31 mouse cellular contexts compared by ENCODE assay signal in the genomic region with DNA sequence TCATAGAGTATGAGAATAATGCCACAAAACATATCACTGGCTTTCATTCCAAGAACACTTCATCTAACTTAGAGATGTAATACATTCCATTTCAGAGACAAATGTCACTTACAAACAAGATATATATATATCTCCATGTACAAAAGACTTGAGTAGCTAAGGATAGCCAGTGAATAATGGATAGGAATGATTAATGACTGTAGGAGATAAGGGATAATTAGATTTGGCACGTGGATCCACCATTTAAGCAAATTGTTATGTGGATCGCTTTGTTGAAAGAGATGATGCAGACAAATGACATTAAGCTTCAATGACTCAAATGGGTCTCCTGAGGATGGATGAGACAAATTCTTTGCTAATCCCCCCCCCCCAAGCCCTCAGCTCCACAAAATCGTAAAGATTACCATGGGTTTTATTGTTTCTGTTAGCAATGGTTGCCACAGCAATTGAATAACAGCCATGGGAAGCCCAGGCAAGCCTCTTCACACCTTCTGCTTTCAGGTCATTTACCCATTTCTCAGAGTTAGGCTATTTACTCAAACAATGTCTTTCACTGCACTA. TPM values are rescaled to one million over a fixed set of nuclear protein-coding genes. Genes with fewer than 3 reads are reported as not detected.
DNase-seq lines count a peak whose midpoint lies in the region; ATAC-seq and TF ChIP-seq lines count a peak whose summit lies in the region.
"Had no signal": no experiment of that assay in that cellular context is flagged by ENCODE, and none has a peak within 500 bp of the region (broad histone marks: within the 10 kb centered on the region; RNA-seq: fewer than 3 reads in every experiment).

No protein-coding gene starts in this region.

- no peak overlapping the region for H3K27ac ChIP-seq in hindbrain, embryonic 11.5 days (ENCODE audit: low read depth, low read length)
- no peak overlapping the region for H3K27ac ChIP-seq in hindbrain, embryonic 10.5 days
- no peak overlapping the region for H3K27ac ChIP-seq in midbrain, embryonic 14.5 days (replicated peaks; ENCODE audit: low read depth, low read length)
- no peak overlapping the region for H3K27ac ChIP-seq in midbrain, postnatal 0 days (ENCODE audit: low read depth, low read length)
- 0 out of 2 replicates have a peak overlapping the region, but pooled peaks have one; percentile 33 for H3K27ac ChIP-seq in neural tube, embryonic 13.5 days (replicated peaks)
- no peak overlapping the region for H3K27ac ChIP-seq in thymus, adult 2 months (ENCODE audit: control insufficient read depth, insufficient read depth, low read length)
- H3K27ac ChIP-seq: embryonic facial prominence, embryonic 10.5 days; embryonic facial prominence, embryonic 13.5 days; forebrain, embryonic 12.5 days; forebrain, embryonic 15.5 days; heart, embryonic 15.5 days; hindbrain, embryonic 15.5 days had no signal

- no peaks in the 10 kb centered on the region for H3K4me1 ChIP-seq in hindbrain, embryonic 11.5 days (replicated peaks; ENCODE audit: control insufficient read depth, insufficient read depth, low read length)
- H3K4me1 ChIP-seq in hindbrain, embryonic 10.5 days (replicated peaks): no peaks in the 10 kb centered on the region
- no peaks in the 10 kb centered on the region for H3K4me1 ChIP-seq in midbrain, embryonic 14.5 days (ENCODE audit: control insufficient read depth, insufficient read depth, low read length)
- H3K4me1 ChIP-seq in midbrain, postnatal 0 days (ENCODE audit: insufficient read depth, low read length): no peaks in the 10 kb centered on the region
- H3K4me1 ChIP-seq in neural tube, embryonic 13.5 days (replicated peaks): no peaks in the 10 kb centered on the region
- H3K4me1 ChIP-seq in thymus, adult 2 months (replicated peaks; ENCODE audit: control insufficient read depth, insufficient read depth, low read length): no peaks in the 10 kb centered on the region
- H3K4me1 ChIP-seq: embryonic facial prominence, embryonic 10.5 days; embryonic facial prominence, embryonic 13.5 days; forebrain, embryonic 12.5 days; forebrain, embryonic 15.5 days; heart, embryonic 12.5 days; heart, embryonic 15.5 days; hindbrain, embryonic 15.5 days had no signal

- no peak for TF ChIP-seq CTCF in midbrain, postnatal 0 days (IDR thresholded peaks at IDR 0.05)
- no peak for TF ChIP-seq CTCF in brain, embryonic 14.5 days (IDR thresholded peaks at IDR 0.05; ENCODE audit: borderline replicate concordance, extremely low read depth, insufficient read depth, insufficient read length)
- no peak for TF ChIP-seq CTCF in thymus, adult 2 months (IDR thresholded peaks at IDR 0.05; ENCODE audit: borderline replicate concordance, control insufficient read depth, extremely low read depth, insufficient read depth, low read length, poor library complexity)

- WGBS in hindbrain, embryonic 11.5 days: 47% methylated on average over 3 of the region's 3 CpGs
- WGBS in hindbrain, embryonic 10.5 days: 55% methylated on average over 3 of the region's 3 CpGs
- WGBS in midbrain, embryonic 14.5 days: 33% methylated on average over 3 of the region's 3 CpGs
- WGBS in midbrain, postnatal 0 days: 32% methylated on average over 3 of the region's 3 CpGs
- WGBS in neural tube, embryonic 13.5 days: 13% methylated on average over 3 of the region's 3 CpGs
- WGBS in thymus, adult 2 months: 57% methylated on average over 3 of the region's 3 CpGs

- no peak for TF ChIP-seq POLR2A in brain, embryonic 14.5 days (IDR thresholded peaks at IDR 0.05; ENCODE audit: borderline replicate concordance, extremely low read depth, insufficient read depth, insufficient read length, poor library complexity, severe bottlenecking)
- TF ChIP-seq POLR2A in thymus, adult 2 months (IDR thresholded peaks at IDR 0.05; ENCODE audit: control insufficient read depth, extremely low read depth, insufficient read depth, low read length, poor library complexity): no peak

- no peaks in the 10 kb centered on the region for H3K27me3 ChIP-seq in hindbrain, embryonic 11.5 days (ENCODE audit: control insufficient read depth, insufficient read depth, low read length)
- H3K27me3 ChIP-seq in hindbrain, embryonic 10.5 days (ENCODE audit: insufficient read depth, poor library complexity, severe bottlenecking): no peaks in the 10 kb centered on the region
- no peaks in the 10 kb centered on the region for H3K27me3 ChIP-seq in midbrain, embryonic 14.5 days (ENCODE audit: control insufficient read depth, insufficient read depth, low read length)
- H3K27me3 ChIP-seq in midbrain, postnatal 0 days (ENCODE audit: insufficient read depth, low read length): no peaks in the 10 kb centered on the region
- no peaks in the 10 kb centered on the region for H3K27me3 ChIP-seq in neural tube, embryonic 13.5 days
- H3K27me3 ChIP-seq in thymus, adult 2 months (ENCODE audit: control insufficient read depth, insufficient read depth, low read length): no peaks in the 10 kb centered on the region
- H3K27me3 ChIP-seq: embryonic facial prominence, embryonic 13.5 days; forebrain, embryonic 12.5 days; forebrain, embryonic 15.5 days; heart, embryonic 12.5 days; heart, embryonic 15.5 days; hindbrain, embryonic 15.5 days had no signal

- no peak overlapping the region for H3K9ac ChIP-seq in hindbrain, embryonic 11.5 days (ENCODE audit: low read depth, low read length)
- H3K9ac ChIP-seq in midbrain, embryonic 14.5 days (replicated peaks; ENCODE audit: low read length): no peak overlapping the region
- no peak overlapping the region for H3K9ac ChIP-seq in midbrain, postnatal 0 days (replicated peaks; ENCODE audit: low read length, poor library complexity, severe bottlenecking)
- H3K9ac ChIP-seq in neural tube, embryonic 13.5 days: no peak overlapping the region
- H3K9ac ChIP-seq: embryonic facial prominence, embryonic 13.5 days; forebrain, embryonic 12.5 days; forebrain, embryonic 15.5 days; heart, embryonic 12.5 days; heart, embryonic 15.5 days; hindbrain, embryonic 15.5 days had no signal

- H3K4me3 ChIP-seq in hindbrain, embryonic 11.5 days (ENCODE audit: low read depth, low read length): no peak overlapping the region
- H3K4me3 ChIP-seq in hindbrain, embryonic 10.5 days: no peak overlapping the region
- H3K4me3 ChIP-seq in midbrain, embryonic 14.5 days (replicated peaks; ENCODE audit: low read depth, low read length): no peak overlapping the region
- no peak overlapping the region for H3K4me3 ChIP-seq in midbrain, postnatal 0 days (ENCODE audit: low read depth, low read length)
- no peak overlapping the region for H3K4me3 ChIP-seq in neural tube, embryonic 13.5 days
- no peak overlapping the region for H3K4me3 ChIP-seq in thymus, adult 2 months (ENCODE audit: control insufficient read depth, insufficient read depth, low read length)
- H3K4me3 ChIP-seq: embryonic facial prominence, embryonic 10.5 days; embryonic facial prominence, embryonic 13.5 days; erythroblast, embryonic 14.5 days; forebrain, embryonic 12.5 days; forebrain, embryonic 15.5 days; heart, embryonic 12.5 days; heart, embryonic 15.5 days; hindbrain, embryonic 15.5 days had no signal

- DNase-seq in hindbrain, embryonic 11.5 days (ENCODE audit: low spot score): no peak
- DNase-seq in hindbrain, embryonic 10.5 days (ENCODE audit: low spot score): no peak
- DNase-seq in midbrain, embryonic 14.5 days: peak; percentile 4
- DNase-seq in midbrain, postnatal 0 days (ENCODE audit: low spot score): no peak
- DNase-seq in brain, embryonic 14.5 days (ENCODE audit: low read depth): peak; percentile 9
- DNase-seq in left cerebral cortex, adult 18-20 months (ENCODE audit: low spot score in 2 of 2): no peak
- DNase-seq in thymus, adult 2 months: no peak
- DNase-seq: adrenal gland, adult 8-10 months; adrenal gland, postnatal 36 days; cerebellum, adult 11 months; cerebellum, adult 2 months; cerebellum, postnatal 10 days; cerebellum, postnatal 36 days; embryo, embryonic 11 days; gastrocnemius, postnatal 25 days; heart, adult 18-20 months; heart, postnatal 10 days; heart, postnatal 36 days had no signal

- 0 out of 2 replicates have a peak, but pooled peaks have one; percentile 43 for ATAC-seq in hindbrain, embryonic 11.5 days (ENCODE audit: low FRiP score)
- no peak for ATAC-seq in midbrain, embryonic 14.5 days (ENCODE audit: low FRiP score, low TSS enrichment)
- no peak for ATAC-seq in midbrain, postnatal 0 days (ENCODE audit: low FRiP score)
- peak; percentile 67 for ATAC-seq in neural tube, embryonic 13.5 days (ENCODE audit: low read depth)
- ATAC-seq: activated CD4-positive, CD25-positive, alpha-beta regulatory T cell, adult 4 months; forebrain, embryonic 15.5 days; inflammation-experienced regulatory T-cells, adult 6 months had no signal

- H3K9me3 ChIP-seq in hindbrain, embryonic 11.5 days (ENCODE audit: control insufficient read depth, low read length): no peaks in the 10 kb centered on the region
- H3K9me3 ChIP-seq in hindbrain, embryonic 10.5 days: no peaks in the 10 kb centered on the region
- H3K9me3 ChIP-seq in midbrain, embryonic 14.5 days (ENCODE audit: control insufficient read depth, low read length): no peaks in the 10 kb centered on the region
- H3K9me3 ChIP-seq in midbrain, postnatal 0 days (ENCODE audit: low read length): no peaks in the 10 kb centered on the region
- H3K9me3 ChIP-seq in neural tube, embryonic 13.5 days: no peaks in the 10 kb centered on the region
- H3K9me3 ChIP-seq: embryonic facial prominence, embryonic 10.5 days; embryonic facial prominence, embryonic 13.5 days; forebrain, embryonic 12.5 days; forebrain, embryonic 15.5 days; heart, embryonic 12.5 days; heart, embryonic 15.5 days; hindbrain, embryonic 15.5 days had no signal

- H3K4me2 ChIP-seq in hindbrain, embryonic 11.5 days (replicated peaks; ENCODE audit: low read depth, low read length): no peak overlapping the region
- H3K4me2 ChIP-seq in midbrain, embryonic 14.5 days (ENCODE audit: low read length): no peak overlapping the region
- no peak overlapping the region for H3K4me2 ChIP-seq in midbrain, postnatal 0 days (ENCODE audit: low read depth, low read length, poor library complexity, severe bottlenecking)
- no peak overlapping the region for H3K4me2 ChIP-seq in neural tube, embryonic 13.5 days
- H3K4me2 ChIP-seq: embryonic facial prominence, embryonic 13.5 days; forebrain, embryonic 12.5 days; forebrain, embryonic 15.5 days; heart, embryonic 12.5 days; heart, embryonic 15.5 days; hindbrain, embryonic 15.5 days had no signal

- H3K36me3 ChIP-seq in hindbrain, embryonic 11.5 days (ENCODE audit: control insufficient read depth, insufficient read depth, low read length): no peaks in the 10 kb centered on the region
- H3K36me3 ChIP-seq in hindbrain, embryonic 10.5 days: no peaks in the 10 kb centered on the region
- no peaks in the 10 kb centered on the region for H3K36me3 ChIP-seq in midbrain, embryonic 14.5 days (ENCODE audit: control insufficient read depth, insufficient read depth, low read length)
- H3K36me3 ChIP-seq in midbrain, postnatal 0 days (ENCODE audit: insufficient read depth, low read length): no peaks in the 10 kb centered on the region
- H3K36me3 ChIP-seq in neural tube, embryonic 13.5 days: no peaks in the 10 kb centered on the region
- H3K36me3 ChIP-seq in thymus, adult 2 months (ENCODE audit: control insufficient read depth, insufficient read depth, low read length): no peaks in the 10 kb centered on the region
- H3K36me3 ChIP-seq: embryonic facial prominence, embryonic 10.5 days; embryonic facial prominence, embryonic 13.5 days; forebrain, embryonic 12.5 days; forebrain, embryonic 15.5 days; heart, embryonic 12.5 days; heart, embryonic 15.5 days; hindbrain, embryonic 15.5 days had no signal

RNA-seq across cellular contexts. Expression of gene Dpp10, which starts 59.0 kb away (rescaled TPM):
- polyA plus RNA-seq in hindbrain, embryonic 11.5 days (2014; fragmentation: Nextera tagmentation; extraction: Ambion mirVana): 0.96 and 0.97 TPM in 2 replicates
- 0.07 and 0.17 TPM in 2 replicates for polyA plus RNA-seq in hindbrain, embryonic 10.5 days (2016; fragmentation: Nextera tagmentation; extraction: Ambion mirVana)
- 23.7 and 25.1 TPM in 2 replicates for polyA plus RNA-seq in midbrain, embryonic 14.5 days (2014; fragmentation: Nextera tagmentation; extraction: Ambion mirVana)
- 76.7 and 91.6 TPM in 2 replicates for total RNA-seq in midbrain, postnatal 0 days (2014; rRNA removed)
- polyA plus RNA-seq in midbrain, postnatal 0 days (2015; fragmentation: Nextera tagmentation; extraction: Ambion mirVana): 29.4 and 29.9 TPM in 2 replicates
- 9.5 and 19.5 TPM in 2 replicates for polyA plus RNA-seq in brain, embryonic 14.5 days (2012; rRNA removed)
- polyA plus RNA-seq in neural tube, embryonic 13.5 days (2015; fragmentation: Nextera tagmentation; extraction: Ambion mirVana): 10.9 and 11.1 TPM in 2 replicates
- 100 to 1,000 TPM; 150 to 155 TPM for total RNA-seq in left cerebral cortex, adult 18-20 months (2021)
- 0.15 and 0.24 TPM in 2 replicates for polyA plus RNA-seq in thymus, adult 2 months (2012; rRNA removed)
- total RNA-seq: ES-E14; gastrocnemius, postnatal 25 days; heart, adult 18-20 months; heart, postnatal 36 days had no signal
- polyA plus RNA-seq: erythroblast, embryonic 14.5 days; gonadal fat pad, adult 2 months; heart, embryonic 12.5 days; inflammation-experienced regulatory T-cells, adult 6 months had no signal

Comparison
In these comparisons a context has a peak if more than half of its experiments do, and no peak if none do; other contexts are left out.
1. DNase-seq: peak in midbrain, embryonic 14.5 days (single experiment) and brain, embryonic 14.5 days (single experiment); none in hindbrain, embryonic 11.5 days (single experiment), hindbrain, embryonic 10.5 days (single experiment), midbrain, postnatal 0 days (single experiment), left cerebral cortex, adult 18-20 months (0 of 2) and thymus, adult 2 months (single experiment).
2. ATAC-seq: peak in hindbrain, embryonic 11.5 days (single experiment) and neural tube, embryonic 13.5 days (single experiment); none in midbrain, embryonic 14.5 days (single experiment) and midbrain, postnatal 0 days (single experiment).